Mouse (Mus musculus): ENCODE data around the gene Sbf1.

Sbf1 gene

DNA sequence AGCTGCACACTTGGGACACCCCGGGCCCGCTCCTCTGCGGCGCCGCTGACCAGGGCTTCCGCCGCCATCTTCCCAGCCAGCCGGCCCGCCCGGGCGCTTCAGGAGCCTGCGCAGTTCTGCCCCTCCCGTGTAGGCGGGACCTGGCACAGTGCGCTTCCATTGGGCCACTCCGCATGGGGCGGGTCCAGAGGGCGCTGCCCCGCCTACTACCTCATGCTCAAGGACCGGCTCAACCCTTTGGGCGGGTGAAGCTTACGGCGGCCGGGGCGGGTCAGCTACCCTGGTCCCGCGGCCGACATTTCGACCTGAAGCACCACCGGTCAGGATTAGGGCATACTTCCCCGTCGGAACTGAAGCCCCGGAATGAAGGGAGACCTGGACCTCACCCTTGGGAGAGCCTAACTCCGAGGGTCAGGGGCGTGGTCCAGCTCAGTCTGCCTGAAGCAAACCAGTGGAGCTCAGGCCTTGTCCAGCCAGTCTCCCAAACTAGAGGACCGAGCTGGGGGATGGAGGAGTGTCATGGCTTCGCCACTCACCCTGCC, at the start of gene Sbf1:
Gene Sbf1 (minus strand): TSS at position 122 of the 542 bp plus-strand sequence.
- peak; percentile 95 for DNase-seq (ENCODE audit: low read depth, low spot score)

DNA sequence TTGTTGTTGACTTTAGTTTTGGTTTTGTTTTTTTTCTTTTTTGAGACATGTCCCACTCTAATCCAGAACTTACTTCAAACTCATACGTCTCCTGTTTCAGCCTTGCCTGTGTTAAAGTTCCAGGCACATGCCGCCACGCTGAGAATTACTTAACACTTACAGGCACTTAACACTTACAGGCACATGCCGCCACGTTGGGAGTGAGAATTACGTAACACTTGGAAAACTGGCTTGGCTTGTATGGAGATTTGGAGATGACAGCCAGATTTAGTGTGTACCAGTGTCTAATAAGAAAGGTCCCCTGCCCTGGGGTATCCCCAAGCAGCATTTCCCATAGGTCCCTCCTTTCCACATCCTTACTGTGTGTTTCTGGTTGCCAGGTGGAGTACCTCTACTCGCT, 47.9 kb upstream of the Sbf1 start:
- DNase-seq (ENCODE audit: low read depth, low spot score) = no peak

DNA sequence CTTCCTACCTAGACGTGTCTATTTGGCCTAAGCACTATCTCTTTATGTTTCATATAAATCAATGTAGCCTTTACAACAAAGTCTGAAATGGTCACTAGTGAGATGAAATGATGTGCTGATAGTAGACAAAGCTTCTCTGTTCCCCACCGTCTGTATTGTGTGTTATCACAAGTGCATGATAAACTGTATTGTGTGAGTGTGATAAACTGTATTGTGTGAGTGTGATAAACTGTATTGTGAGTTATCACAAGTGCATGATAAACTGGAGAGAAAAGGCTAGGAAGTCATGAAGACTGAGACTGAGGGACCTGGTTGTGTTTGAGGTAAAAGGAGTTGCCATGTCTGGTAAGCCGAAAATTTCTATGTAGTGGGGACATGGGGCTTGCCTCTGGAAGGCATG, 43.7 kb upstream of the Sbf1 start:
- DNase-seq (ENCODE audit: low read depth, low spot score) = no peak

DNA sequence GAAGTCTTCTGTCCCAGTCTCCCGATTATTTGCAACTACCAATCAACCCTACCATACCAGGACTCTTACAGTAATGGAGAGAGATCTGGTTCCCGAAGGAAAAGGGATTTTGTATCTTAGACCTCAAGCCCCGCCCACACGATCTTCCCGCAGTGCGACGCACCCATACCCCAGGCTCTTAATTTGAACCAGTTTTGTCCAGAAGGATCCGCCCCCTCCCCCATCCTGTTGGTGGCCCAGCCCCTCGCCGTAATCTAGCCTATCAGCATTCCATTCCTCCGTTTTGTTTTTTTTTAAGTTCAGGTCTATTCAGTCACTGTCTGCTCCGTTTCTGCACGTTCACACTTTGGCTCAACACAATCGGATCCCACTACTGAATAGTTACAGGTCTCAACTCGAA, 41.3 kb upstream of the Sbf1 start:
- DNase-seq (ENCODE audit: low read depth, low spot score) = peak; percentile 84

DNA sequence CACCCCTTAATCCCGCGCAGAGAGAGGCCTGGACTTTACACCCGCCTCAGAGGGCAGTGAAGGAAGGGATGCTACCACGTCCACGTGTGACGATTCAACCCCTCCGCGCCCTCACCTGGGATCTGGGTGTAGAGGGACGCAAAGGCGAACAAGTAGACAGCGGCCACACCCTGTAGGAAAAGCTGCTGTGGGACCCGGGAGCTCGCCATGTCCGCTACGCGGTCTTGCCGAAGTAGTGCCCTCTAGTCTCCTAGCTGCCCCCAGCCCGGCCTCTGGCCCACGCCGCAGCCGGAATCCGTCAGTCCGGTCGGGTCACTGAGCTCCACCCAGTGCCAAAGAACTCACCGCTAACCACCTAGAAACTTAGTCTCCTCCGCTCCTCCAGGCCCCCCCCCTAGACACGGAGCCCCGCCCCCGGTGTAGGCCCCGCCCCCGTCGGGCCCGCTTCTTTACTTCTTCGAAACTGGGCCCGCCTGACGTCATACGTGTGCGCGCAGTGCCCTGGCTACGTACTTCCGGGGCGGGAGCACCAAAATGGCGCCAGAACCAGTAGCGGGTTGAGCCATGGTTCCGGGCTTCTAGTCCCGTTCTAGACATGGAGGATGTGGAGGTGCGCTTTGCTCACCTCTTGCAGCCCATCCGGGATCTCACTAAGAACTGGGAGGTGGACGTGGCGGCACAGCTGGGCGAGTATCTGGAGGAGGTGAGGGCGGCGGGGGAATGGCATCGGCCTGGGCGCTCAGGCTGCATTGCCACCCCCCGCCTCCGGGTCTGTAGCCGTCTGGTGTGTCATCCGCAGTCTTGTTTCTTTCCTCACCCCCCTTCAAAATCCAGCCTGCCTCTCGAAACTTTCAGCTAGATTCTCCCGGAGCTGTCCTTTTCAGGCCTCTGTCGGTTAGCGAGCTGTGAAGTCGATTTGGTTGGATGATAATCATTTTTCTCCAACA, 40.4 kb upstream of the Sbf1 start, which contains the start of the genes Lmf2 and Ncaph2:
Gene Lmf2 (minus strand): TSS at position 419 of the 947 bp plus-strand sequence.
Gene Ncaph2 (plus strand): TSS at position 479 of the 947 bp plus-strand sequence.
- peak; percentile 94 for DNase-seq (ENCODE audit: low read depth, low spot score)

DNA sequence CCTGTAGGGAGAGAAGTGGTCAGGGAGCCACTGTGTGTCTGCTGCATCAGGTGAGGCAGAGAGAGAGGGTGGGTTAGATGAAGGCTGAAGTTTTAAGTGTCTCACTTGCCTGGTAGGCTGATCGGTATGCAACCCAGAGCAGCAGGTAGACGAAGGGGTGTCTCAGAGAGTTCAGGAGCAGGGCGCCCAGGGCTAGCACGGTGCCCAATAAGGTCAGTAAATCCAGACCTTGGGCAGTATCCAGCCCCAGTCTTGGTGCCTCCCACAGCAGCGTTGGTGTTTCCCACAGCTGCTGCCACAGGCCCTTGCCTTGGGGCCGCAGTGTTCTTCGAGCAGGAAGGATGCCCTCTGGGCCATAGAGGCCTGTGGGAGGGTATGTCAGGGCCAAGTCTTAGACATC, 39.3 kb upstream of the Sbf1 start:
- DNase-seq (ENCODE audit: low read depth, low spot score) = no peak

DNA sequence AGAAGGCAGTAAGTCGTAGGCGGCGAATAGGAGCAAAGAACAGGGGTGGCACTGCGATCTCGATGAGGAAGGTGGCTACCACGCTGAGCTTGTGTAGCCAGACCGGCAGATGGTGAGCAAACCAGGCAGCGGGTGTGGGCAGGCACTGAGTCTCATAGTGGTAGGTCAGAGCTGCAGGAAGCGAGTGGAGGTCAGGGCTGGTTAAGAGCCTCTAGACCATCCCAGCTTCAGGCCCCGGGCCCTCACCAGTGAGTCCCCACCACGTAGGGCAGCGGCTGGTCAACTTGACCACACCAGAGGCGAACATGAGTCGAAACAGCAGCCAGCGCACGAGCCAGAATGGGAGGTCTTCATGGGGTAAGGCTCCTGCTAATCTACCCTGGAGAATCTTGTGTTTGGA, 38.7 kb upstream of the Sbf1 start:
- DNase-seq (ENCODE audit: low read depth, low spot score) = no peak

DNA sequence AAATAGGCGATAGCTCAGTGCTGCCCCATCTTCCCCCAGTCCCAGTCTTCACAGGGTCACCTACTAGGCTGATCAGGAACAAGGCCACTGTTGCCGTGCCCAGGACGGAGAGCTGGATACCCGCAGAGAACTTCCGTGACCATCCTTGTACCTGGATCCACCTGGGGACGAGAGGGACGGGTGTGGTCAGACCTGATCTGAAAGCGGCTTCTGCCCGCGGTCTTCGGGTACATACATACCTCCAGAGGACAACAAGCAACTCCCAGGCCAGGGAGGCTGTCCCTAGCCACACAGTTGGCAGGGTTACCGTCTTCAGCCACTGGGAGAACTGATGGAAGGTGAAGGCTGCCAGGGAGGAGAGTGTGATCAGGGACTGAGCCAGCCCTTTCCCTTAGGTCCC, 37.7 kb upstream of the Sbf1 start:
- DNase-seq (ENCODE audit: low read depth, low spot score) = no peak

DNA sequence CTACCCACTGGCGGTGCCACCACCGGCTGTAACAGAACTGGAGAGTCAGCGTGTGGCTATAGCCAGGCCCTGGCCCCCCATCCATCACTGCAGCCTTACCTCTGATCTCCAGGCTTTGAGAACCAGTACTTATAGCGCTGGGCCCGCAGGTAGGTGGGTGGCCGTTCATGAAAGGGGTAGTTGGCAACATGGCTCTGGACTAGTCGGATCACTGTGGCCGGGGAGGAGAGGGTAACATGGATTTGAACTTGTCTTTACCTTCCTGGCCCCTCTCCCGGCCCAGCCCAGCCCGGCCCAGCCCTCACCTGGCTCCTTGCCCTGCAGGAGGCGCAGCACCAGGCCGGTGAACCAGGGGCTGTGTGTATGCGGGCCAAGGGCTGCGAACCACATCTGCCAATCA, 36.9 kb upstream of the Sbf1 start:
- no peak for DNase-seq (ENCODE audit: low read depth, low spot score)

DNA sequence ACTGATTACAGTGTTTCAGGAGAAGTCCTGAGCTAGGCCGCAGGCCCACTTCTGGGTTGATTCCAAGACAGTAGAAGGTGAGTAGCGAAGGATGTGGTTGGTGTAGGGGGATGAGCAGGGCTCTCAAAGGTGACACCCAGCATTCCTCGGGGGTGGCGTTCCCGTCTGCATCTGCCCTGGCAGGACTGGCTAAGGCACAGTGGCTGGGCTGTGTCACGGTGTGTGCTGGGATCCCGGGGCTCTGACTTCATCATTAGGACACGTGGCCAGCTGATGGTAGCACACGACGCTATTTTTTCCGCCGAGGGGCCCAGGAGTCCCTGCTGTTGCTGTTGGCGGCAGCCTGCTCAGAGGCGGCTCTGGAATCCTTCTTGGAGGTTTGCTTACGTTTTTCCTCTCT, 36.2 kb upstream of the Sbf1 start:
- DNase-seq (ENCODE audit: low read depth, low spot score) = no peak

DNA sequence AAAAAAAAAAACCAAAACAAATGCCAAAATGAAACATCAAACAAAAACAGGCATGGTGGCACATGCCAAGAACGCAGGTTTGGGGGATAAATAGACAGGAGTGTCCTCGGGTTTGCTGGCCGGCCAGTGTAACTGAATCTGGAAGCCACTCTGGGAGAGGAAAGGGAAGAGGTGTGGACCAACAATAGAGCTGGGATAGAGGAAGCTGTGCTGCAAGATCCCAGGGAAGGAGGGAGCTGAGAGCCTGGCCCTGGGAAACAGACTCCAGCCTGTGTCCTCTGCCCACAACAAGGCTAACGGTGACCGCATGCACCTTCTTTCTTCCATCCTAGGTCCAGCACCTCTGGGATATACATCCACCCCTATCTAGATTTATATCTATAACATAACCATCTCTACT, 35.3 kb upstream of the Sbf1 start:
- no peak for DNase-seq (ENCODE audit: low read depth, low spot score)

DNA sequence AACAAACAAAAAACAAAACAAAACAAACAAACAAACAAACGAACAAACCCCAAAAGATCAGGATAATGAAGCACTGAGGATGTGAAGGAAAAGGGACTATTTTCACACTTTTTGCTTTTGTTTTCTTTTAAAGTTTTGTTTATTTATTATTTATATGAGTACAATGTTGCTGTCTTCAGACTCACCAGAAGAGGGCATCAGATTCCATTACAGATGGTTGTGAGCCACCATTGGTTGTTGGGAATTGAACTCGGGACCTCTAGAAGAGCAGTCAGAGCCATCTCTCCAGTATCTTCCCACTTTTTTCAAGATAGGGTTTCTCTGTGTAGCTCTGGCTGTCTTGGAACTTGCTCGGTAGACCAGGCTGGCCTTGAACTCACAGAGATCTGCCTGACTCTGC, 28.2 kb upstream of the Sbf1 start:
- no peak for DNase-seq (ENCODE audit: low read depth, low spot score)

DNA sequence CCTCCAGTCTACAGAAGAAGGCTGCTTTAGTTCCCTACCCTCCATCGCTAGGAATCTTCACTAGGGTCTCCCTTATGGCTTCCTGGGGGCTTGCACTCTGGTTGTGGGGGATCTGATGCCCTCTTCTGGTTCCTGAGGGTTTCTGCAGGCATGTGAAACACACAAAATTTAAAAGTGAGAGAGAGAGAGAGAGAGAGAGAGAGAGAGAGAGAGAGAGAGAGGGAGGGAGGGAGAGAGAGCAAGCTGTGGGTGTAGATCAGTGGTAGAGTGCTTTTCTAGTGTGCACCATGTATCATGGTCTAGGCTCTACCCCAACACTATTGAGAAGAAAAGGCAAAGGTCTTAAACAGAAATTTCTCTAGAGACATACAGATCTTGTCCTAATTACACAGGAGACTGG, 26.6 kb upstream of the Sbf1 start:
- DNase-seq (ENCODE audit: low read depth, low spot score) = no peak

DNA sequence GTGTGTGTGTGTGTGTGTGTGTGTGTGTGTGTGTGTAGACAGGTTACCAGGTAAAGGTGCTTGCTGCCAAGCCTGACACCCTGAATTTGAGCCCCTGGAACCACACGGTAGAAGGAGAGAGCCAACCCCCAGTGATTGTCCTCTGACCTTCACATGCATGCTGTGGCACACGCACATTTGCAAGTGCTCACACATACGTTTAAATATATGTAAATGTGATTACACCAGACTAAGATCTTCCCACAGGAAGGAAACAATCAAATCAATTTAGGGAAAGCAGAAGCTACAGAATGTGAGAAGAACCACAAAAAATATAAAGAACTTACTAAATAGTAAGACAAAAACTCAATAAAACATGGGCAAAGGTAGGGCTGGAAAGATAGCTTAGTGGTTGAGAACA, 25.0 kb upstream of the Sbf1 start:
- DNase-seq (ENCODE audit: low read depth, low spot score) = no peak

DNA sequence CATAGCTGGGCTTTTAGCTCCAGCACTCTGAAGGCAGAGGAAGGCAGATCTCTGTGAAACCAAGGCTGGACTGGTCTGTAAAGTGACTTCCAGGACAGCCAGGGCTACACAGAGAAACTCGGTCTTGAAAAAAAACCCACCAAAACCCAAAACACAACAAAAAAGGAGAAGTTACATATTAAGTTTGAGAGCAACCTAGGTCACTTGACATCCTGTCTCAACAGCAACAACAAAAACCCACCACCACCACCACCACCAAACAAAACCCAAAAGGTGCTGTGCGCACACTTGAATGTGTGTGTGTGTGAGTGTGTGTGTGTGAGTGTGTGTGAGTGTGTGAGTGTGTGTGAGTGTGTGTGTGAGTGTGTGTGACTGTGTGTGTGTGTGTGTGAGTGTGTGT, 24.6 kb upstream of the Sbf1 start:
- DNase-seq (ENCODE audit: low read depth, low spot score) = no peak

DNA sequence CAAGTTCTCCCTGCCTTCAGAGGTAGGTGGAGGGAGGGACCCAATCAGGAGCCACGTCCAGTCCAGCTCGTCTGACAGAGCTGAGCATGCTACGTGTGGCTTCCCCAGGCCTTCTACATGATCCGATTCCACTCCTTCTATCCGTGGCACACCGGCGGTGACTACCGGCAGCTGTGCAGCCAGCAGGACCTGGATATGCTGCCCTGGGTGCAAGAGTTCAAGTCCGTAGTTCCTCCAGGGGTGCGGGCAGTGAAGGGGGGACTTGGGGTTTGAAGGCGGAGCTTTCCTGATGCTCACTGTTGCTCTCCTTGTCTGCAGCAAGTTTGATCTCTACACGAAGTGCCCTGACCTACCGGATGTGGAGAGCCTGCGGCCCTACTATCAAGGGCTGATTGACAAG, 21.3 kb upstream of the Sbf1 start:
- DNase-seq (ENCODE audit: low read depth, low spot score) = no peak

DNA sequence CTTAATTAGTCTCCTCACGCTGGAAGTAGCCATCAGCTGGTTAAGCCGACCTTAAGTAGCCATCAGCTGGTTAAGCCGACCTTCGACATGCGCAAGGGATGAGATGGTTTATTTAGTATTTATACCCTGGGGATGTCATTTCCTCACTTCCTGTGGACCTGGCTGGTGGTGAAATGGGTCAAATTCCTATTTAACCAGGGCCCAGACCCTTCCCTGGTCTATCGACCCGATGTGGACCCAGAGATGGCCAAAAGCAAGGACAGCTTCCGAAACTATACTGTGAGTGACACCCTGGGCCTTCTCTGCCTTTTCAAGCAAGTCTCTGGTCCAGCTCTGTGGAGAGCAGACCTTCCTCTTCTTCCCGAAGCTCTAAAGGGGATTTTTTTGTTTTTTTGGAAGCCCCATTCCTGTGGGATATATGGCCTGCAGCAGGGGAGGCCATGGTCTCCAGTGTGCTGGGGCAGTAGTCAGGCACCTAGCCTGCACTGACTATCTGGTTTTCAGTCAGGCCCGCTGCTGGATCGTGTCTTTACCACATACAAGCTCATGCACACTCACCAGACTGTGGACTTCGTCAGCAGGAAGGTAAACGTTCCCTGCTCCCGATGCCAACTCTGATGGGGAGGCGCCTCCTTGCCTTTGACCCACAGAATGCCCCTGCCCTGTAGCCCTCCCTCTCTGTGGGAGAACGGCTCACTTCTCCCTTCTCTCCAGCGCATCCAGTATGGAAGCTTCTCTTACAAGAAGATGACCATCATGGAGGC, 19.8 kb upstream of the Sbf1 start:
- no peak for DNase-seq (ENCODE audit: low read depth, low spot score)

DNA sequence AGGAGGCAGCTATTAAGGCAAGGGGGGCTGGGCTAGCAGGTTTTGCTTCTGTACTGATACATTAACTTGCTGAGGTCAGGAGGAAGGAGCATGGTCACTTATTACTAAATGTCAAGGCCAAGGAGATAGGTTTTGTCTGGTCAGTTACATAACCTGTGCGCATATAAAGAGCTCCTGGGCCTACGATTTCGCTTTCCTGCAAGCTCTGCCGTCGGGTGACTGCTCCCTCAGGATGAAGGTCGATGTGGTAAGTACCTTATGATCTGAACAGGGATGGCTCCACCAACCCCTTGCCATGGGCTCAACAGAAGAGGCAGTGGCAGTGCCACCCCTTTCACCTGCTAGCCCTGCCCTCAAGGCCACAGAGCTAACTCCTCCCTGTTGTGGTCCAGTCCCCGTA, 19.2 kb upstream of the Sbf1 start, which contains the start of gene Miox:
Gene Miox (plus strand): TSS at position 128 of the 400 bp plus-strand sequence.
- DNase-seq (ENCODE audit: low read depth, low spot score) = no peak

DNA sequence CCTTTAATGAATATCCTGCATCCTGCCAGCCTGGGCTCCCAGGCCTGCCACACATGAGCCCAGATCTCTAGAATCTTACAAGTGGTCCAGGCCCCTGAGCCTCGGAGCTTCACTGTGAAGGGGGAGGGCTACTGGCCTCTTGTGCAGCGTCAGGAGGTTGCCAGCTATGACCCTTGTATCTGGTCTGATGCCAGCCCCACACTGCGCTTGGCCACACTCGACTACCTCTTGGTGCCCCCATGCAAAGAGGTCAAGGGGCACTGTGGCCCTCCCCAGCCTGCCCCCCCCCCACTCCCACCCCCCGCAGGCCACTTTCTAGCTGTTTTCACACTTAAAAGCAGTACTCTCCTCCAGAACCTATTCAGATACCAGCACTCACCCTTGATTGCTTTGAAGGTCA, 11.3 kb upstream of the Sbf1 start:
- DNase-seq (ENCODE audit: low read depth, low spot score) = no peak

DNA sequence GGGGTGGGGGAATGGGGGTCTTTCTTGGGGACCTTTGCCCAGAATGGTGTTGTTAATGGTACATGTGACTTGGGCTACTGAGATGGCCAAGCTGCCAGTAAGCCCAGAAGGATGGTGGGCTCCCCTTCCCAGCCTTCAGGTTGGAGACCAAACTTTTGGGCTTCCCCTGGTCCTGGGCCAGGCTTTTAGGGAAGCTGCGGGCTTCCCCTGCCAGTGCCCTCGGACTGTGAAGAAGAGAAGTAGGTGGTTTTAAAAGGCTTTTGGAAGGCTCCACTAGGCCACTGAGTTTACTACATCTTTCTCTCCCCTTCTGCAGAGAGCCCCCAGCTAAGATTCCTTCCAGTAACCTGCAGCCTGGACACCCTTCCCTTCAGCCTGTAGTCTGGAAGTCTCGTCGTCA, 8.5 kb upstream of the Sbf1 start:
- DNase-seq (ENCODE audit: low read depth, low spot score) = no peak

DNA sequence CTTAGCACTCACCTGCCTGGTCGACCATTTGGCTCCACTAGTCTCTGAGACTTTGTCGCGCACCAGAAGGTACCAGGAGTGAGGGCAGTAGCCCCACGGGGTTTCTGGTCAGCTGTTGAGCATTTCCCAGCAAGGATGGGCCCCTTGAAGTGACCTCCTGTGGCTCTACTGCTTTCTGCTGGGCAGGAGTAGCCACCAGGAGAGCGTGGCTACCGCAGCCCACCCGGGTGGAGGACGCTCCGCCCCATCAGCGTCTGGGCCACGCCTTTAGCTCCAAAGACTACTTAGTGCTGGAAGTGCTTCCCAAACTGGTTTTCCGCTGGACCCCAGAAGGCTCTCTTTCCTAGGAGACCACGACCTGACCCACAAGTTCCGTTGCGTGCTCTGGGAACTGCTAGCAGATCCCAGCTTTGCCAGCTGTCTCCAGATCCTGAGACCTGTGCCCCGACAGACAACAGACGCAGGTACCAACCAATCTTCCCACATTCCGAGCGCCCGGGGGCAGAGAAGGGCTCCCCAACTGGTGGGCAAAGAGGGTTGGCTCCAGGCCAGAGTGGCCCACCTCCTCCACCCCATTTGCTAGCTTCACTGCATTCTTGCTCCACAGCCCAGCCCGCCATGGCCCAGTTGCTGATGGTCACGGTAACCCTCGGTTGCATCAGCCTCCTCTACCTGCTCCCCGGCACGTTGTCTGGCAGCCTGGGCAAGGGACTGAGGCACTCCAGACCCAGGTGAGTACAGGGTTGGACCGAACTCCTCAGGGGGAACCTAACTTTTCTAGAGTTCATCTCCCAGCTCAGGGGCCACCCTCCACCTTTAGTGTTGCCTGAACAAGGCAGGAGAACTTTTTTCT, 7.8 kb upstream of the Sbf1 start, which contains the start of gene Adm2:
Gene Adm2 (plus strand): TSS at position 51 of the 853 bp plus-strand sequence.
- DNase-seq (ENCODE audit: low read depth, low spot score) = no peak

Data from embryo, embryonic 11.5 days (tissue).